Mouse (Mus musculus): ENCODE results near the gene Slc16a10. TPM values are rescaled to one million over a fixed set of nuclear protein-coding genes. Genes with fewer than 3 reads are reported as not detected.

Gene Slc16a10
- polyA plus RNA-seq, 1 experiment from 2014 or later: 16.9 TPM

DNA sequence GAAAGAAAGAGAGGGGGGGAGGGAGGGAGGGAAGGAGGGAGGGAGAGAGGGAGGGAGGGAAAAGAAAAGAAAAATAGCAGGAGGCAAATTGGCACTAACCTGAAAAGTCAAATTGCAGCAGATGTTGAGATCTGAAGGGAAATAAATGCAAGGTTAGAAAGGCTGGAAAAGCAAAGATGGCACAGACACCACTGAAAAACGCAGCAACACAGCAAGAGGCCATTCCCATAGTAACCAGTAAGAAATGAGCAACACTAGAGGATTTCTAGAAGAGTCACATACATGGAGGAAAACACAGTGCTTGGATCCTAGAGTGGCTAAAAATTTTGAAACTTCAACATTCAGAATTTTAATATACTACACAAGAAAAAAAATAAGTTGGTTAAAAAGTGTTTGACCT is 74.5 kb downstream of the Slc16a10 start:
- DNase-seq (ENCODE audit: low spot score): no peak
- H3K27me3 ChIP-seq (ENCODE audit: control insufficient read depth, insufficient read depth, low read length): no peaks in the 10 kb centered on the region
- ATAC-seq (ENCODE audit: low FRiP score): no peak
- H3K27ac ChIP-seq: no peak overlapping the region
- H3K4me2 ChIP-seq (replicated peaks): no peak overlapping the region
- 30% methylated on average over 1 of the region's 1 CpGs for WGBS
- no peak overlapping the region for H3K9ac ChIP-seq
- H3K9me3 ChIP-seq (ENCODE audit: control insufficient read depth, low read length): no peaks in the 10 kb centered on the region
- H3K4me1 ChIP-seq (replicated peaks; ENCODE audit: control insufficient read depth, insufficient read depth, low read length): 0 out of 2 replicates have a peak, but pooled peaks cover 5% of the 10 kb centered on the region
- no peak overlapping the region for H3K4me3 ChIP-seq (replicated peaks; ENCODE audit: low read length)
- no peaks in the 10 kb centered on the region for H3K36me3 ChIP-seq (replicated peaks; ENCODE audit: control insufficient read depth, insufficient read depth)

DNA sequence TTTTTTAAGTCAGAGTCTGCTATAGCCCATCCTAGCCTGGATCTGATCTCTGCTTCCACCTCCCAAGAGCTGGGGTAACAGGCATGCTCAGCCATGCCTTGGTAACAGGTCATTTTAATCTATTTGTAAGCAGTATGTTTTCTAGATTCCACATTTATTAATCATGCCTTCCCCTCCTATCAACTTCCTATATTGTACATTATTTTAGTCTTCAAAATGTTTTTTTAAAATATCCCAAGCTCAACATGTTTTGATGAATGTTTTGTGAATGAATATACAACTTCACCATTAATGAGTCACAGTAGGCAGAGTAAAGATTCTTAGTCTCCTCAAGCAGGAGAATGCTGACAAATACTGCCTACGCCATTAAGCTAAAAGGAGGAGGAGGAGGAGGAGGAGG is 75.0 kb downstream of the Slc16a10 start:
- Histone ChIP-seq H3K36me3 (replicated peaks; ENCODE audit: control insufficient read depth, insufficient read depth) (no peaks in the 10 kb centered on the region), H3K9me3 (ENCODE audit: control insufficient read depth, low read length) (no peaks in the 10 kb centered on the region), H3K4me1 (replicated peaks; ENCODE audit: control insufficient read depth, insufficient read depth, low read length) (0 out of 2 replicates have a peak, but pooled peaks cover 5% of the 10 kb centered on the region), H3K4me3 (replicated peaks; ENCODE audit: low read length) (no peak overlapping the region), H3K4me2 (replicated peaks) (no peak overlapping the region), H3K27ac (no peak overlapping the region), H3K9ac (no peak overlapping the region), H3K27me3 (ENCODE audit: control insufficient read depth, insufficient read depth, low read length) (no peaks in the 10 kb centered on the region)
- ATAC-seq (ENCODE audit: low FRiP score) (no peak), DNase-seq (ENCODE audit: low spot score) (no peak)
- no CpG with 5 or more reads among the region's 1 CpGs for WGBS

DNA sequence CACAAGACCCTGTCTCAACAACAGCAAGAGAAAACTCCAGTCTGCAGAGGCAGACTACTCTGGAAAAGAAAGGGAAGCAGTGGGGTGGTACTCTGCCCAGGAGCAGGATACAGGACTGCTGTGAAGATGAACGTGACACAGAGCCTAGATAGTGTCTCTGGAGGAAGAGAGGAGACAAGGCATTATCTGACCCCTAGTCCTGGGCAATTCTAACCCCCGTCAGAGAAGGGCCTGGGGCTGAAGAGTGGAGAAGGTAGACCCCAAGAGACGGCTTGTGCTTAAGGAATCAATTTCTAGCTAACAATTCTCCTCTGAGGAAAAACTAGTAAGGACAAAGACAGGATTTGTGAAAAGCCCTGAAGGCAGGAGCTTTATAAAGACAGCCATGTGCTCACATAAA is 76.7 kb downstream of the Slc16a10 start:
- DNase-seq (ENCODE audit: low spot score): no peak
- ATAC-seq (ENCODE audit: low FRiP score): no peak
- no peak overlapping the region for H3K4me3 ChIP-seq (replicated peaks; ENCODE audit: low read length)
- no peaks in the 10 kb centered on the region for H3K9me3 ChIP-seq (ENCODE audit: control insufficient read depth, low read length)
- no peak overlapping the region for H3K27ac ChIP-seq
- H3K4me1 ChIP-seq (replicated peaks; ENCODE audit: control insufficient read depth, insufficient read depth, low read length): 0 out of 2 replicates have a peak, but pooled peaks cover 5% of the 10 kb centered on the region
- 39% methylated on average over 3 of the region's 3 CpGs for WGBS
- H3K36me3 ChIP-seq (replicated peaks; ENCODE audit: control insufficient read depth, insufficient read depth): no peaks in the 10 kb centered on the region
- no peaks in the 10 kb centered on the region for H3K27me3 ChIP-seq (ENCODE audit: control insufficient read depth, insufficient read depth, low read length)
- H3K9ac ChIP-seq: no peak overlapping the region
- no peak overlapping the region for H3K4me2 ChIP-seq (replicated peaks)

DNA sequence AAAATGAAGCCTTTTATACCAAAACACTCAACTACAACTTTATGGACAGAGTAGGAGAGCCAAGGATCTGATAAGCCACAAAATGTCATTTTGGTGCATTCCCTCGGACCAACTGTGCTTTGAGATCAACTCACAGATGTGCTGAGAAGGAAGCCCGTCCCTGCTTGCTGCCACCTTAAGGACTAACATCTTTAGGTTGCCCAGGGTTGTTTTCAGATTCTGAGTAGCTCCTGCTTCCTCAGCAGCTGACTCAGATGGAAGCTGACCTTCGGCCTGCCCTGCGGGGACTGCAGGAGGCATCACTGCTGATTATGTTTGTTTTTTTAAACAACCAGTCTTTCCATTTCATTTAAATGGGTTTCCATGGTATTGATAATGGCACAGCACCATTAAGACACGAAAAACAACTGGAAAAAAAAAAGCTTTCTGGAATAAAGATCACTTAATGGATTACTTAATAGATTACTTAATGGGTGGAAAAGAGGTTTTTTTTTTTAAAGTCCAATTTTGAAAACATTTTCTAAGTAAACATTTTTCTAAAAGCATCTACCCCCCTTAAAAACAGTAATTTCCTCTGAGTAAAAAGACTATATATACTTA is 78.7 kb downstream of the Slc16a10 start:
- Histone ChIP-seq H3K27me3 (ENCODE audit: control insufficient read depth, insufficient read depth, low read length) (no peaks in the 10 kb centered on the region), H3K4me1 (replicated peaks; ENCODE audit: control insufficient read depth, insufficient read depth, low read length) (0 out of 2 replicates have a peak, but pooled peaks cover 5% of the 10 kb centered on the region), H3K4me2 (replicated peaks) (no peak overlapping the region), H3K9ac (no peak overlapping the region), H3K9me3 (ENCODE audit: control insufficient read depth, low read length) (no peaks in the 10 kb centered on the region), H3K27ac (no peak overlapping the region), H3K36me3 (replicated peaks; ENCODE audit: control insufficient read depth, insufficient read depth) (no peaks in the 10 kb centered on the region), H3K4me3 (replicated peaks; ENCODE audit: low read length) (no peak overlapping the region)
- ATAC-seq (ENCODE audit: low FRiP score) (no peak), DNase-seq (ENCODE audit: low spot score) (no peak)
- WGBS: 25% methylated on average over 5 of the region's 5 CpGs

DNA sequence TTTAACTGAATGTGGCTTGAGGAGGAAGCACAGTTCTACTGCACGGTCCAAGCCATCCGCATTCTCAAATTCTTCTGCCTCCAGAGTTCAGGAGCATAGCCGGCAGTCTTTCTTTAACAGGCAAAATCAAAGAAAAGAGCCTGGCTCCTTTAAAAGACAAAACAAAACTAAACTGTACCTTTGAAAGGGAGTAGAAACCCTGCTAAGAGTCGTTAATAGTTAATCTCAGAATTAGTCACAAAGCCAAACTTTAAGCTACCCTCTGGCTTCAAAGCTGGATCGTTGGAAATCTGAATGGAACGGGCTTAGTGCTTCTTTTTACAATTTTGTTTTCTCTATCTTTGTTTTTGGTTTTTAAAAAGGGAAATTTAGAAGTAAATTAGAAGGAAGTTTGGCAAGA is 79.2 kb downstream of the Slc16a10 start:
- Histone ChIP-seq H3K9ac (no peak overlapping the region), H3K27ac (no peak overlapping the region), H3K36me3 (replicated peaks; ENCODE audit: control insufficient read depth, insufficient read depth) (no peaks in the 10 kb centered on the region), H3K4me1 (replicated peaks; ENCODE audit: control insufficient read depth, insufficient read depth, low read length) (0 out of 2 replicates have a peak, but pooled peaks cover 4% of the 10 kb centered on the region), H3K4me2 (replicated peaks) (no peak overlapping the region), H3K27me3 (ENCODE audit: control insufficient read depth, insufficient read depth, low read length) (no peaks in the 10 kb centered on the region), H3K9me3 (ENCODE audit: control insufficient read depth, low read length) (no peaks in the 10 kb centered on the region), H3K4me3 (replicated peaks; ENCODE audit: low read length) (no peak overlapping the region)
- 34% methylated on average over 6 of the region's 6 CpGs for WGBS
- ATAC-seq (ENCODE audit: low FRiP score) (no peak), DNase-seq (ENCODE audit: low spot score) (no peak)

DNA sequence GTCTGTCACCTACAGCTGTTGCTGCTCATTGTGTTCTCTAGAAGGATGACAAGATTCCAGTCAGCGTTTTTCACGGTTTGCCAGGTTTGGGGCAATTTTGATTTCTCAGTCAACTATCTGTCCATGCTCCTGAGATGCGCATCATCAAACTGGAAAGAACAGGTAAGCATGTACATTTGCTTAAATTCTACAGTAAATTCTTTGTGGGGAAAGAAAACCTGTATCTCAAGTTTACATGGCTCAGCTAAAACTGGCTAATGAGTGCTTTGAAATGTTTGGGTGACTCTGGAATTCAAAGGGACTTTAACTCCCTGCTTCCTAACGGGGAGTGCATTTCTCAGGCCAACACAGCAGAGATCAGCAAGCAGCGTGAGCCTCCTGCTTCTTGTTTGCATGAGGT is 80.1 kb downstream of the Slc16a10 start:
- Histone ChIP-seq H3K27ac (no peak overlapping the region), H3K4me2 (replicated peaks) (no peak overlapping the region), H3K9me3 (ENCODE audit: control insufficient read depth, low read length) (no peaks in the 10 kb centered on the region), H3K36me3 (replicated peaks; ENCODE audit: control insufficient read depth, insufficient read depth) (no peaks in the 10 kb centered on the region), H3K4me1 (replicated peaks; ENCODE audit: control insufficient read depth, insufficient read depth, low read length) (no peaks in the 10 kb centered on the region), H3K27me3 (ENCODE audit: control insufficient read depth, insufficient read depth, low read length) (no peaks in the 10 kb centered on the region), H3K9ac (no peak overlapping the region), H3K4me3 (replicated peaks; ENCODE audit: low read length) (no peak overlapping the region)
- WGBS: 81% methylated on average over 5 of the region's 5 CpGs
- DNase-seq (ENCODE audit: low spot score) (no peak), ATAC-seq (ENCODE audit: low FRiP score) (no peak)

DNA sequence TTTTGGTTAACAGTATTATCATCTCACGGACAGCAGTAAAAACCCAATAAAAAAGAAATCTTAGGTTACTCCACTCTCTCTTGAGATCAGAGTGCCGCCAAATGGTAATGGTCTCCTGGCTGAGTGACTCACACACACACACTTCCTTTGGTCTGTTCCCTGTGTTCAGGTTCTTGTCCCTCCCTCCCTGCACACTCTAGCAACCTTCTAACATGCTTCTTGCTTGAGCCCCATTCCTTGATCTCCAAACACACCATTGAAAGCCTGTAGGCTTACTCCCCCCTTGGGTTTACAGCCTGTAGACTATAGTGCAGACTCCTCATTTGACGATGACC is 83.3 kb downstream of the Slc16a10 start:
- Histone ChIP-seq H3K4me3 (replicated peaks; ENCODE audit: low read length) (no peak overlapping the region), H3K9me3 (ENCODE audit: control insufficient read depth, low read length) (no peaks in the 10 kb centered on the region), H3K4me1 (replicated peaks; ENCODE audit: control insufficient read depth, insufficient read depth, low read length) (no peaks in the 10 kb centered on the region), H3K36me3 (replicated peaks; ENCODE audit: control insufficient read depth, insufficient read depth) (no peaks in the 10 kb centered on the region), H3K27me3 (ENCODE audit: control insufficient read depth, insufficient read depth, low read length) (no peaks in the 10 kb centered on the region), H3K9ac (no peak overlapping the region), H3K4me2 (replicated peaks) (no peak overlapping the region), H3K27ac (no peak overlapping the region)
- DNase-seq (ENCODE audit: low spot score) (no peak), ATAC-seq (ENCODE audit: low FRiP score) (no peak)
- WGBS: 75% methylated on average over 3 of the region's 3 CpGs

DNA sequence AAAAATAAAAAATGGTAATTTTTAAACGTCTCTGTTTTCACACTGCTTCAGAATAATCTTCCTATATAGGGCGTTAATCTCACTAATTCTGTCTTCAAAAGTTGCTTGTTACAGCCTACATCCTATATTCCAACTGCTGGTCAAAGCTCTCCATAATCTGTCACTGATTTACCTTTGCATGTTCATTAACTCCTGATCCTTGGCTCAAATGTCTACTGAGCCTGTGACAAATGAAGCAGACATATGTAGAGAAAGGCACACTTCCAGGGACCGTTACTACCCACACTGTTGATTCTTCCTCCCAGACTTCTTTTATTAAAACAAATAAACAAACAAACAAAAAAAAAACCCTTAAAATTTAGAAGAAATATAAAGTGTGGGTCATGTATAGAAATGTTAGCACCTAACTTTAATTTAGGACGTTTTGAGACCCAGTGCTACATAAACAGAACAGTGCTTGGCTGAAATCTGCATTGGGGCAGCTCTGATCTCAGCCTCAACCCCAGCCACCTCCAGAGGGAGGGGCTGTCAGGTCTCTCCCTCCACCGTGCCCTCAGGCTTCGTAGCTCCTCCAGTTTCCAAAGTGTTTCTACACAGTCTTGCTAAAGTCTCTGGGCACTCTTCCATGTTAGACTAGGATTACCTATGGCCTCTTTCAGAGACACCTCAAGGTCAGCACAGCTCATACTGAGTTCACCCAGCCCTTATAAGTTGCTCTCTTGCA is 83.8 kb downstream of the Slc16a10 start:
- Histone ChIP-seq H3K9ac (no peak overlapping the region), H3K27ac (no peak overlapping the region), H3K4me2 (replicated peaks) (no peak overlapping the region), H3K4me3 (replicated peaks; ENCODE audit: low read length) (no peak overlapping the region), H3K27me3 (ENCODE audit: control insufficient read depth, insufficient read depth, low read length) (no peaks in the 10 kb centered on the region), H3K36me3 (replicated peaks; ENCODE audit: control insufficient read depth, insufficient read depth) (no peaks in the 10 kb centered on the region), H3K9me3 (ENCODE audit: control insufficient read depth, low read length) (no peaks in the 10 kb centered on the region), H3K4me1 (replicated peaks; ENCODE audit: control insufficient read depth, insufficient read depth, low read length) (no peaks in the 10 kb centered on the region)
- WGBS: 67% methylated on average over 6 of the region's 6 CpGs
- ATAC-seq (ENCODE audit: low FRiP score) (no peak), DNase-seq (ENCODE audit: low spot score) (no peak)

DNA sequence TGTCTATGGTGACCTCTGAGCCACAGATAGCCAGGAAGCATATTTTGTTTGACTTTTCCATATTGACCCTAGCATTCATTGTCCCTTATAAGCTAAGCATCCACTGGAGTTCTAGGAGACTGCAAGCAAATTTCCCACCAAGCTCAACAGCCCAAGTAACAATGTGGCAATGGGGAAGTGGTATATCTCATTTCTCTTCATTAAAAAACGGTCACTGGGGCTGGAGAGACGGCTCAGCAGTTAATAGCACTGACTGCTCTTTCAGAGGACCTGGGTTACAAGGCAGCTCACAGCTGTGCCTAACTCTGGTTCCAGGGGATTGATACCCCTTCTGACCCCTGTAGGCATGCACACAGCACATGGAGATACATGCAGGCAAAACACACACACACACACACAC is 84.4 kb downstream of the Slc16a10 start:
- no peak for ATAC-seq (ENCODE audit: low FRiP score)

More for the DNA sequence above, 84.4 kb downstream of the Slc16a10 start:
- Histone ChIP-seq H3K36me3 (replicated peaks; ENCODE audit: control insufficient read depth, insufficient read depth) (no peaks in the 10 kb centered on the region), H3K4me3 (replicated peaks; ENCODE audit: low read length) (no peak overlapping the region), H3K9ac (no peak overlapping the region), H3K9me3 (ENCODE audit: control insufficient read depth, low read length) (no peaks in the 10 kb centered on the region), H3K27me3 (ENCODE audit: control insufficient read depth, insufficient read depth, low read length) (no peaks in the 10 kb centered on the region), H3K4me1 (replicated peaks; ENCODE audit: control insufficient read depth, insufficient read depth, low read length) (no peaks in the 10 kb centered on the region), H3K4me2 (replicated peaks) (no peak overlapping the region), H3K27ac (no peak overlapping the region)
- 59% methylated on average over 2 of the region's 2 CpGs for WGBS
- no peak for DNase-seq (ENCODE audit: low spot score)

All from hindbrain, embryonic 14.5 days (tissue).